Mouse (Mus musculus) kidney, embryonic 16.5 days (tissue): ENCODE results near the gene Cflar. TPM values are rescaled to one million over a fixed set of nuclear protein-coding genes. Genes with fewer than 3 reads are reported as not detected.
A peak's percentile ranks its signal among the peaks of the same experiment; 100 is the strongest.

Experiments
- ATAC-seq: fragments of 200-750 bp; cut with Nextera tagmentation; 2 replicates; pipeline ENCODE4 v1.8.0; 2017; ENCODE audit warnings: moderate TSS enrichment; ENCODE audit not compliant: low FRiP score, low TSS enrichment
- H3K27ac ChIP-seq: fragments of 300-500 bp; sonication (generic); 2 replicates; pipeline ENCODE4 v1.5.1; 2014; ENCODE audit warnings: low read length
- H3K27me3 ChIP-seq: fragments of 300-500 bp; sonication (generic); 2 replicates; pipeline ENCODE4 v1.6.1; 2014; ENCODE audit warnings: low read length, control low read depth, mixed read lengths; ENCODE audit not compliant: insufficient read depth
- H3K36me3 ChIP-seq: fragments of 300-500 bp; sonication (generic); 2 replicates; pipeline ENCODE4 v1.6.1; 2014; ENCODE audit warnings: low read length, control low read depth, mixed read lengths; ENCODE audit not compliant: insufficient read depth
- H3K4me1 ChIP-seq: fragments of 300-500 bp; sonication (generic); 2 replicates; pipeline ENCODE4 v1.6.1; 2014; ENCODE audit warnings: low read length, control low read depth, mixed read lengths; ENCODE audit not compliant: insufficient read depth
- H3K4me2 ChIP-seq: fragments of 300-500 bp; sonication (generic); replicated peaks from 2 replicates; pipeline ENCODE4 v1.6.1; 2014; ENCODE audit warnings: low read depth, low read length
- H3K4me3 ChIP-seq: fragments of 300-500 bp; sonication (generic); 2 replicates; pipeline ENCODE4 v1.5.1; 2014; ENCODE audit warnings: mild to moderate bottlenecking, low read length
- H3K9ac ChIP-seq: fragments of 300-500 bp; sonication (generic); replicated peaks from 2 replicates; pipeline ENCODE4 v1.6.1; 2014; ENCODE audit warnings: low read length
- H3K9me3 ChIP-seq: fragments of 300-500 bp; sonication (generic); 2 replicates; pipeline ENCODE4 v1.6.1; 2016; ENCODE audit warnings: low read length, control low read depth
- WGBS: fragments of 180-500 bp; shearing (Covaris S2); extraction: QIAGEN DNeasy Blood & Tissue Kit; methylation state at CpG from one replicate; pipeline ENCODE4 v1.1.7; 2014; 5-methylcytosine and 5-hydroxymethylcytosine counted together
- polyA plus RNA-seq: library from polyadenylated mRNA; unstranded; fragments of >200 nt; fragmentation: Nextera tagmentation; extraction: Ambion mirVana; gene quantifications from 2 replicates; pipeline ENCODE4 v1.2.1, GENCODE M21; 2015

Gene Cflar
- polyA plus RNA-seq, 1 experiment from 2014 or later, result 41.3 TPM

- H3K4me1 ChIP-seq, result peaks cover 22% of the 10 kb centered on the region
- H3K4me2 ChIP-seq, result peak overlapping the region; percentile 75
- 49% methylated on average over 10 of the region's 10 CpGs for WGBS
- H3K9ac ChIP-seq, result peak overlapping the region; percentile 90
- H3K9me3 ChIP-seq, result no peaks in the 10 kb centered on the region
- no peaks in the 10 kb centered on the region for H3K27me3 ChIP-seq
- ATAC-seq, result no peak
- H3K4me3 ChIP-seq, result peak overlapping the region; percentile 85
- peak overlapping the region; percentile 100 for H3K27ac ChIP-seq
- peaks cover 5% of the 10 kb centered on the region for H3K36me3 ChIP-seq
These were observed 470 bp upstream of the Cflar start for GRCm38 (mm10) chr1:58710711-58711364.

- Histone ChIP-seq H3K27ac (peak overlapping the region; percentile 100), H3K9me3 (no peaks in the 10 kb centered on the region), H3K4me1 (peaks cover 28% of the 10 kb centered on the region), H3K27me3 (no peaks in the 10 kb centered on the region), H3K9ac (peak overlapping the region; percentile 96), H3K4me2 (peak overlapping the region; percentile 75), H3K36me3 (peaks cover 5% of the 10 kb centered on the region), H3K4me3 (peak overlapping the region; percentile 85)
- peak; percentile 86 for ATAC-seq
- whole genome bisulfite sequencing, result 5% methylated on average over 17 of the region's 17 CpGs
These were observed 1.1 kb downstream of the Cflar start for GRCm38 (mm10) chr1:58712076-58713061.

DNA sequence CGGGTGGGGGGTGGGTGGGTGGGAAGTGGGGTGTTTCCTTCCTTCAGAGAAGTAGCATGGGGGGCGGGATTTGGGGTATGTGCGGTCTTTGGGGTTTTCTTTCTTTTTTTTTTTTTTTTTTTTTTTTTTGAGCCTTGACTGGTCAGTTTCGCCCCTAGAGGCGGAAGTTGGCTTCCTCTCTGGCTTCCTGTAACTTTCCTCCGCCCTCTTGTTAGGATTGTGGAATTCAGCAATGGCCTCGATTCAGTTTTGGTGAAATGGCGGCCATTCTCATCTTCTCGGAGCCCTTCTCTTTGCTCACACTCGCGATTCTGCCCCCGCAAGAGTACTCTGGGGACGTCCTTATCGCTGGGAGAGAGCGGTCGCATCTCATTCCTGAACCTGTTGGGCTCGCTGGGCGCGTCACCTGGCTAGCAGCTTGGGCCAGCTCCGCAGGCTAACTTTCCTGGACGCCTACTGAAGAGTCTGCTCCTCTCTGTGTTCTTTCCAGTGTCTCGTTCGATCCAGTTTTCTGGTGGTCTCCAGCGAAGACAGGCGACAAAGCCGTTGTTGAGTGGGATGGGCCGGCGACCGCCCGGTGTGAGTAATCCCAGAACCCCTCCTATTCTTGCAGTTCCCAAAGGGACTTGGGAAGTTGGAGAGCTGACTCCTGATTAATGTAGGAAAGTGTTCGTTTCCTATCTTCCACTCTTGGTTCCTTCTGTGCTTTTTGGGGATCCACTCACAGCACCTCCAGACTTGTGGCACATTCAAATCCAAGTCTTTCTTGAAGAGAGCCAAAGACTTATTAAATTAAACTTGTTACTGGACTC is 2.0 kb downstream of the Cflar start:
- peak; percentile 28; the same call in 1 of the 2 replicates for ATAC-seq
- H3K4me2 ChIP-seq, result peak overlapping the region; percentile 75
- peak overlapping the region; percentile 96 for H3K9ac ChIP-seq
- peak overlapping the region; percentile 85 for H3K4me3 ChIP-seq
- H3K9me3 ChIP-seq, result no peaks in the 10 kb centered on the region
- WGBS, result 2% methylated on average over 31 of the region's 31 CpGs
- H3K27ac ChIP-seq, result peak overlapping the region; percentile 100
- H3K36me3 ChIP-seq, result peaks cover 10% of the 10 kb centered on the region
- peaks cover 28% of the 10 kb centered on the region for H3K4me1 ChIP-seq
- H3K27me3 ChIP-seq, result no peaks in the 10 kb centered on the region

GRCm38 (mm10) chr1:58713893-58714231 is 2.6 kb downstream of the Cflar start:
- H3K4me1 ChIP-seq, result peaks cover 28% of the 10 kb centered on the region
- no peaks in the 10 kb centered on the region for H3K9me3 ChIP-seq
- H3K27me3 ChIP-seq, result no peaks in the 10 kb centered on the region
- no peak for ATAC-seq
- peak overlapping the region; percentile 96 for H3K9ac ChIP-seq
- H3K36me3 ChIP-seq, result peaks cover 10% of the 10 kb centered on the region
- 28% methylated on average over 4 of the region's 4 CpGs for WGBS
- H3K4me3 ChIP-seq, result peak overlapping the region; percentile 85
- H3K27ac ChIP-seq, result peak overlapping the region; percentile 100
- H3K4me2 ChIP-seq, result peak overlapping the region; percentile 75

- ATAC-seq, result no peak
- WGBS, result 50% methylated on average over 1 of the region's 1 CpGs
- Histone ChIP-seq H3K4me3 (peak overlapping the region; percentile 85), H3K36me3 (peaks cover 10% of the 10 kb centered on the region), H3K4me2 (peak overlapping the region; percentile 75), H3K27me3 (no peaks in the 10 kb centered on the region), H3K27ac (peak overlapping the region; percentile 100; the same call in 1 of the 2 replicates), H3K9ac (peak overlapping the region; percentile 96), H3K9me3 (no peaks in the 10 kb centered on the region), H3K4me1 (peaks cover 28% of the 10 kb centered on the region)
These were observed 3.1 kb downstream of the Cflar start for GRCm38 (mm10) chr1:58714361-58714760.

DNA sequence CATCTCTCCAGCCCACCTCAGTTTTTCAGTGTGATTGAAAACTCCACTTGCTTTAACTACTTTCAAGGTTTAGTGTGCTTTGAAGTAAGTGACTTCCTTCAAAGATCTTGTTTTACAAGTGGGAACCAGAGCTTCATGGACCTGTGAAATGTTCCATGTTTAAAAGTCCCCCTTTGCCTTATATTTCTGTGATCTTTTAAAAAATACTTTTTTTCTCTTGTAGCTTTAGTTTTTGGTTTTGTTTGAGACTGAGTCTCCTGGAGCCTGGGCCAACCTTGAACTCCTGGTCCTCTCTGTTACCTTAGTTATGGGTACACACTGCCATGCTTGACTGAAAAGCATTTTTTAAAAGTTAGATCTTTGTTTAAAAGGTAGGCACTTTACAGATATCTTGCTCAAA is 4.2 kb downstream of the Cflar start:
- Histone ChIP-seq H3K4me3 (no peak overlapping the region; the same call in 1 of the 2 replicates), H3K4me2 (peak overlapping the region; percentile 75), H3K9ac (no peak overlapping the region), H3K36me3 (peaks cover 10% of the 10 kb centered on the region), H3K27ac (peak overlapping the region; percentile 76), H3K9me3 (no peaks in the 10 kb centered on the region), H3K27me3 (no peaks in the 10 kb centered on the region), H3K4me1 (peaks cover 27% of the 10 kb centered on the region)
- no peak for ATAC-seq

GRCm38 (mm10) chr1:58716162-58716882 is 5.0 kb downstream of the Cflar start:
- Histone ChIP-seq H3K36me3 (peaks cover 10% of the 10 kb centered on the region), H3K9me3 (no peaks in the 10 kb centered on the region), H3K4me3 (peak overlapping the region; percentile 19), H3K27ac (peak overlapping the region; percentile 76), H3K4me1 (peaks cover 21% of the 10 kb centered on the region), H3K9ac (peak overlapping the region; percentile 35; the same call in 1 of the 2 replicates), H3K27me3 (no peaks in the 10 kb centered on the region), H3K4me2 (peak overlapping the region; percentile 75)
- no peak for ATAC-seq
- 29% methylated on average over 7 of the region's 7 CpGs for WGBS

GRCm38 (mm10) chr1:58716883-58717220 is 5.5 kb downstream of the Cflar start:
- Histone ChIP-seq H3K4me3 (no peak overlapping the region), H3K27me3 (no peaks in the 10 kb centered on the region), H3K4me2 (no peak overlapping the region), H3K36me3 (peaks cover 10% of the 10 kb centered on the region), H3K27ac (peak overlapping the region; percentile 76; the same call in 1 of the 2 replicates), H3K9me3 (no peaks in the 10 kb centered on the region), H3K9ac (no peak overlapping the region), H3K4me1 (peaks cover 21% of the 10 kb centered on the region)
- 95% methylated on average over 4 of the region's 4 CpGs for WGBS
- ATAC-seq, result no peak
